Mouse (Mus musculus): ENCODE measurements at regions not wholly inside any gene's neighbourhood (a gene's known extent, or its start where the extent isn't known, plus 50 kb on each side); places are given as distances from the start of the nearest gene placed in this dataset.

GRCm38 (mm10) chr5:46894037-46894436 lies 1036.6 kb upstream of the Lcorl start:
- H3K4me1 ChIP-seq, result no peaks in the 10 kb centered on the region

GRCm38 (mm10) chr5:46883956-46884355 lies 1026.5 kb upstream of the Lcorl start:
- ATAC-seq (replicated peaks), result no peak
- Histone ChIP-seq H3K27ac (replicated peaks) (no peak overlapping the region), H3K9me3 (no peaks in the 10 kb centered on the region), H3K4me2 (replicated peaks) (no peak overlapping the region), H3K27me3 (no peaks in the 10 kb centered on the region), H3K4me1 (no peaks in the 10 kb centered on the region), H3K4me3 (no peak overlapping the region), H3K9ac (replicated peaks) (no peak overlapping the region), H3K36me3 (no peaks in the 10 kb centered on the region)

More at GRCm38 (mm10) chr5:46894037-46894436, 1036.6 kb upstream of the Lcorl start:
- Histone ChIP-seq H3K4me3 (no peak overlapping the region), H3K9ac (replicated peaks) (no peak overlapping the region), H3K4me2 (replicated peaks) (no peak overlapping the region), H3K27ac (replicated peaks) (no peak overlapping the region), H3K9me3 (no peaks in the 10 kb centered on the region), H3K36me3 (no peaks in the 10 kb centered on the region), H3K27me3 (no peaks in the 10 kb centered on the region)
- WGBS, result 94% methylated on average over 2 of the region's 2 CpGs
- ATAC-seq (replicated peaks), result no peak

- H3K27ac ChIP-seq (replicated peaks), result no peak overlapping the region
- H3K4me2 ChIP-seq (replicated peaks), result no peak overlapping the region
- H3K27me3 ChIP-seq, result no peaks in the 10 kb centered on the region
- H3K36me3 ChIP-seq, result no peaks in the 10 kb centered on the region
- H3K9ac ChIP-seq (replicated peaks), result no peak overlapping the region
- no peaks in the 10 kb centered on the region for H3K4me1 ChIP-seq
- H3K4me3 ChIP-seq, result no peak overlapping the region
- no peak for ATAC-seq (replicated peaks)
- H3K9me3 ChIP-seq, result no peaks in the 10 kb centered on the region
Observed at GRCm38 (mm10) chr5:46856837-46857236, 999.4 kb upstream of the Lcorl start.

- no peak for ATAC-seq (replicated peaks)
- no peaks in the 10 kb centered on the region for H3K27me3 ChIP-seq
- no peak overlapping the region for H3K4me3 ChIP-seq
- no peak overlapping the region for H3K27ac ChIP-seq (replicated peaks)
- no peaks in the 10 kb centered on the region for H3K9me3 ChIP-seq
- no peak overlapping the region for H3K4me2 ChIP-seq (replicated peaks)
- H3K36me3 ChIP-seq, result no peaks in the 10 kb centered on the region
- no peaks in the 10 kb centered on the region for H3K4me1 ChIP-seq
- H3K9ac ChIP-seq (replicated peaks), result no peak overlapping the region
- WGBS, result 34% methylated on average over 2 of the region's 2 CpGs
Observed at GRCm38 (mm10) chr5:46845175-46845574, 987.8 kb upstream of the Lcorl start.

- no peak overlapping the region for H3K27ac ChIP-seq (replicated peaks)
- no peak overlapping the region for H3K4me2 ChIP-seq (replicated peaks)
- no peak for ATAC-seq (replicated peaks)
- WGBS, result 94% methylated on average over 4 of the region's 4 CpGs
- no peak overlapping the region for H3K9ac ChIP-seq (replicated peaks)
- no peaks in the 10 kb centered on the region for H3K27me3 ChIP-seq
- no peak overlapping the region for H3K4me3 ChIP-seq
- no peaks in the 10 kb centered on the region for H3K9me3 ChIP-seq
- H3K36me3 ChIP-seq, result no peaks in the 10 kb centered on the region
- no peaks in the 10 kb centered on the region for H3K4me1 ChIP-seq
Observed at GRCm38 (mm10) chr5:46836810-46837209, 979.4 kb upstream of the Lcorl start.

GRCm38 (mm10) chr5:46830797-46831618 lies 973.6 kb upstream of the Lcorl start:
- WGBS, result 7% methylated on average over 9 of the region's 9 CpGs
- no peaks in the 10 kb centered on the region for H3K27me3 ChIP-seq
- no peaks in the 10 kb centered on the region for H3K9me3 ChIP-seq
- no peak overlapping the region for H3K4me3 ChIP-seq
- peaks cover 10% of the 10 kb centered on the region for H3K4me1 ChIP-seq
- ATAC-seq (replicated peaks), result peak; percentile 75
- no peaks in the 10 kb centered on the region for H3K36me3 ChIP-seq
- H3K9ac ChIP-seq (replicated peaks), result no peak overlapping the region
- no peak overlapping the region for H3K4me2 ChIP-seq (replicated peaks)
- no peak overlapping the region for H3K27ac ChIP-seq (replicated peaks)

- H3K27me3 ChIP-seq, result no peaks in the 10 kb centered on the region
- H3K9me3 ChIP-seq, result no peaks in the 10 kb centered on the region
- H3K27ac ChIP-seq (replicated peaks), result no peak overlapping the region
- no peaks in the 10 kb centered on the region for H3K36me3 ChIP-seq
- no peak overlapping the region for H3K4me2 ChIP-seq (replicated peaks)
- H3K9ac ChIP-seq (replicated peaks), result no peak overlapping the region
- ATAC-seq (replicated peaks), result no peak
- 39% methylated on average over 6 of the region's 6 CpGs for WGBS
- no peak overlapping the region for H3K4me3 ChIP-seq
- peaks cover 10% of the 10 kb centered on the region for H3K4me1 ChIP-seq
Observed at GRCm38 (mm10) chr5:46830114-46830513, 972.7 kb upstream of the Lcorl start.

- H3K9me3 ChIP-seq, result no peaks in the 10 kb centered on the region
- no peaks in the 10 kb centered on the region for H3K36me3 ChIP-seq
- no peak overlapping the region for H3K9ac ChIP-seq (replicated peaks)
- peaks cover 10% of the 10 kb centered on the region for H3K4me1 ChIP-seq
- WGBS, result 98% methylated on average over 1 of the region's 1 CpGs
- no peak overlapping the region for H3K4me2 ChIP-seq (replicated peaks)
- H3K27me3 ChIP-seq, result no peaks in the 10 kb centered on the region
- no peak overlapping the region for H3K27ac ChIP-seq (replicated peaks)
- no peak overlapping the region for H3K4me3 ChIP-seq
- no peak for ATAC-seq (replicated peaks)
Observed at GRCm38 (mm10) chr5:46826381-46826780, 969.0 kb upstream of the Lcorl start.

GRCm38 (mm10) chr5:46824934-46825333 lies 967.5 kb upstream of the Lcorl start:
- WGBS, result 54% methylated on average over 3 of the region's 3 CpGs
- no peak overlapping the region for H3K27ac ChIP-seq (replicated peaks)
- no peak for ATAC-seq (replicated peaks)
- no peak overlapping the region for H3K4me2 ChIP-seq (replicated peaks)
- H3K36me3 ChIP-seq, result no peaks in the 10 kb centered on the region
- no peak overlapping the region for H3K4me3 ChIP-seq
- no peaks in the 10 kb centered on the region for H3K4me1 ChIP-seq
- no peaks in the 10 kb centered on the region for H3K27me3 ChIP-seq
- H3K9ac ChIP-seq (replicated peaks), result no peak overlapping the region
- H3K9me3 ChIP-seq, result no peaks in the 10 kb centered on the region

- no peak for ATAC-seq (replicated peaks)
- Histone ChIP-seq H3K36me3 (no peaks in the 10 kb centered on the region), H3K27me3 (no peaks in the 10 kb centered on the region), H3K4me2 (replicated peaks) (no peak overlapping the region), H3K4me1 (peaks cover 3% of the 10 kb centered on the region; the same call in 1 of the 2 replicates), H3K27ac (replicated peaks) (no peak overlapping the region), H3K9me3 (no peaks in the 10 kb centered on the region), H3K9ac (replicated peaks) (no peak overlapping the region), H3K4me3 (no peak overlapping the region)
- WGBS, result 87% methylated on average over 2 of the region's 2 CpGs
Observed at GRCm38 (mm10) chr5:46795102-46795501, 937.7 kb upstream of the Lcorl start.

GRCm38 (mm10) chr5:46794028-46794705 lies 936.8 kb upstream of the Lcorl start:
- Histone ChIP-seq H3K27ac (replicated peaks) (no peak overlapping the region), H3K9me3 (no peaks in the 10 kb centered on the region), H3K36me3 (no peaks in the 10 kb centered on the region), H3K4me1 (peaks cover 3% of the 10 kb centered on the region; the same call in 1 of the 2 replicates), H3K27me3 (no peaks in the 10 kb centered on the region), H3K4me3 (no peak overlapping the region), H3K4me2 (replicated peaks) (no peak overlapping the region), H3K9ac (replicated peaks) (no peak overlapping the region)
- 89% methylated on average over 7 of the region's 7 CpGs for WGBS
- no peak for ATAC-seq (replicated peaks)

- no peaks in the 10 kb centered on the region for H3K36me3 ChIP-seq
- H3K27ac ChIP-seq (replicated peaks), result peak overlapping the region; percentile 53
- H3K9ac ChIP-seq (replicated peaks), result no peak overlapping the region
- peak; percentile 88 for ATAC-seq (replicated peaks)
- no peaks in the 10 kb centered on the region for H3K9me3 ChIP-seq
- no peak overlapping the region for H3K4me2 ChIP-seq (replicated peaks)
- H3K4me1 ChIP-seq, result peaks cover 6% of the 10 kb centered on the region
- H3K4me3 ChIP-seq, result no peak overlapping the region
- no peaks in the 10 kb centered on the region for H3K27me3 ChIP-seq
- WGBS, result 16% methylated on average over 3 of the region's 3 CpGs
Observed at GRCm38 (mm10) chr5:46791051-46791450, 933.6 kb upstream of the Lcorl start.

All from forebrain, embryonic 15.5 days (tissue).